Mouse (Mus musculus): ENCODE data around the gene Pdcd1lg2. TPM values are rescaled to one million over a fixed set of nuclear protein-coding genes. Genes with fewer than 3 reads are reported as not detected.
A peak's percentile ranks its signal among the peaks of the same experiment; 100 is the strongest.

Gene Pdcd1lg2
- total and polyA plus RNA-seq, 2 experiments = 0.11 to 0.18 TPM

GRCm38 (mm10) chr19:29370112-29370511, 40.6 kb upstream of the Pdcd1lg2 start:
- Histone ChIP-seq H3K27me3 (ENCODE audit: control insufficient read depth, insufficient read depth, low read length) (no peaks in the 10 kb centered on the region), H3K4me3 (ENCODE audit: insufficient read depth, low read depth, low read length) (no peak overlapping the region), H3K27ac (replicated peaks; ENCODE audit: insufficient read depth, low read depth, low read length) (no peak overlapping the region), H3K9ac (ENCODE audit: low read depth, low read length) (no peak overlapping the region), H3K4me1 (ENCODE audit: control insufficient read depth, insufficient read depth, low read length) (peaks cover 8% of the 10 kb centered on the region), H3K36me3 (ENCODE audit: control insufficient read depth, insufficient read depth, low read length) (no peaks in the 10 kb centered on the region), H3K79me2 (ENCODE audit: control insufficient read depth, insufficient read depth, low read length) (no peaks in the 10 kb centered on the region)
- WGBS = 26% methylated on average over 12 of the region's 12 CpGs
- TF ChIP-seq CTCF (IDR thresholded peaks at IDR 0.05; ENCODE audit: low read depth, low read length) (0 out of 2 replicates have a peak, but pooled peaks have one; percentile 6), POLR2A (IDR thresholded peaks at IDR 0.05; ENCODE audit: extremely low read depth, insufficient read depth, low read length) (no peak)
- peak; percentile 71 for DNase-seq (ENCODE audit: extremely low read depth, low read depth, low spot score)

- peaks cover 8% of the 10 kb centered on the region for H3K4me1 ChIP-seq (ENCODE audit: control insufficient read depth, insufficient read depth, low read length)
- no peak overlapping the region for H3K9ac ChIP-seq (ENCODE audit: low read depth, low read length)
- H3K4me3 ChIP-seq (ENCODE audit: insufficient read depth, low read depth, low read length) = no peak overlapping the region
- H3K27ac ChIP-seq (replicated peaks; ENCODE audit: insufficient read depth, low read depth, low read length) = no peak overlapping the region
- H3K79me2 ChIP-seq (ENCODE audit: control insufficient read depth, insufficient read depth, low read length) = no peaks in the 10 kb centered on the region
- DNase-seq (ENCODE audit: extremely low read depth, low read depth, low spot score) = no peak
- 91% methylated on average over 7 of the region's 7 CpGs for WGBS
- H3K27me3 ChIP-seq (ENCODE audit: control insufficient read depth, insufficient read depth, low read length) = no peaks in the 10 kb centered on the region
- no peaks in the 10 kb centered on the region for H3K36me3 ChIP-seq (ENCODE audit: control insufficient read depth, insufficient read depth, low read length)
- TF ChIP-seq POLR2A (IDR thresholded peaks at IDR 0.05; ENCODE audit: extremely low read depth, insufficient read depth, low read length) (no peak), CTCF (IDR thresholded peaks at IDR 0.05; ENCODE audit: low read depth, low read length) (no peak)
Measured at GRCm38 (mm10) chr19:29370545-29371283, 40.0 kb upstream of the Pdcd1lg2 start.

- no peaks in the 10 kb centered on the region for H3K36me3 ChIP-seq (ENCODE audit: control insufficient read depth, insufficient read depth, low read length)
- H3K4me1 ChIP-seq (ENCODE audit: control insufficient read depth, insufficient read depth, low read length) = peaks cover 8% of the 10 kb centered on the region
- H3K9ac ChIP-seq (ENCODE audit: low read depth, low read length) = peak overlapping the region; percentile 85
- 27% methylated on average over 18 of the region's 18 CpGs for WGBS
- H3K27me3 ChIP-seq (ENCODE audit: control insufficient read depth, insufficient read depth, low read length) = no peaks in the 10 kb centered on the region
- DNase-seq (ENCODE audit: extremely low read depth, low read depth, low spot score) = peak; percentile 71
- H3K79me2 ChIP-seq (ENCODE audit: control insufficient read depth, insufficient read depth, low read length) = no peaks in the 10 kb centered on the region
- peak overlapping the region; percentile 90 for H3K27ac ChIP-seq (replicated peaks; ENCODE audit: insufficient read depth, low read depth, low read length)
- peak overlapping the region; percentile 73 for H3K4me3 ChIP-seq (ENCODE audit: insufficient read depth, low read depth, low read length)
- TF ChIP-seq CTCF (IDR thresholded peaks at IDR 0.05; ENCODE audit: low read depth, low read length) (no peak), POLR2A (IDR thresholded peaks at IDR 0.05; ENCODE audit: extremely low read depth, insufficient read depth, low read length) (no peak)
Measured at GRCm38 (mm10) chr19:29371284-29372081, 39.2 kb upstream of the Pdcd1lg2 start.

- H3K27ac ChIP-seq (replicated peaks; ENCODE audit: insufficient read depth, low read depth, low read length) = 0 out of 2 replicates have a peak overlapping the region, but pooled peaks have one; percentile 25
- no peaks in the 10 kb centered on the region for H3K79me2 ChIP-seq (ENCODE audit: control insufficient read depth, insufficient read depth, low read length)
- peak overlapping the region; percentile 73 for H3K4me3 ChIP-seq (ENCODE audit: insufficient read depth, low read depth, low read length)
- no peaks in the 10 kb centered on the region; the same call in 1 of the 2 replicates for H3K36me3 ChIP-seq (ENCODE audit: control insufficient read depth, insufficient read depth, low read length)
- peak overlapping the region; percentile 31; the same call in 1 of the 2 replicates for H3K9ac ChIP-seq (ENCODE audit: low read depth, low read length)
- TF ChIP-seq CTCF (IDR thresholded peaks at IDR 0.05; ENCODE audit: low read depth, low read length) = no peak
- TF ChIP-seq POLR2A (IDR thresholded peaks at IDR 0.05; ENCODE audit: extremely low read depth, insufficient read depth, low read length) = no peak
- 5% methylated on average over 4 of the region's 4 CpGs for WGBS
- no peaks in the 10 kb centered on the region for H3K27me3 ChIP-seq (ENCODE audit: control insufficient read depth, insufficient read depth, low read length)
- peak; percentile 82 for DNase-seq (ENCODE audit: extremely low read depth, low read depth, low spot score)
- peaks cover 8% of the 10 kb centered on the region for H3K4me1 ChIP-seq (ENCODE audit: control insufficient read depth, insufficient read depth, low read length)
Measured at GRCm38 (mm10) chr19:29372138-29372537, 38.6 kb upstream of the Pdcd1lg2 start.

GRCm38 (mm10) chr19:29372621-29373020, 38.1 kb upstream of the Pdcd1lg2 start:
- DNase-seq (ENCODE audit: extremely low read depth, low read depth, low spot score) = no peak
- Histone ChIP-seq H3K4me3 (ENCODE audit: insufficient read depth, low read depth, low read length) (no peak overlapping the region), H3K79me2 (ENCODE audit: control insufficient read depth, insufficient read depth, low read length) (no peaks in the 10 kb centered on the region), H3K36me3 (ENCODE audit: control insufficient read depth, insufficient read depth, low read length) (no peaks in the 10 kb centered on the region; the same call in 1 of the 2 replicates), H3K4me1 (ENCODE audit: control insufficient read depth, insufficient read depth, low read length) (peaks cover 8% of the 10 kb centered on the region), H3K9ac (ENCODE audit: low read depth, low read length) (no peak overlapping the region), H3K27me3 (ENCODE audit: control insufficient read depth, insufficient read depth, low read length) (no peaks in the 10 kb centered on the region), H3K27ac (replicated peaks; ENCODE audit: insufficient read depth, low read depth, low read length) (no peak overlapping the region)
- TF ChIP-seq POLR2A (IDR thresholded peaks at IDR 0.05; ENCODE audit: extremely low read depth, insufficient read depth, low read length) = no peak
- no peak for TF ChIP-seq CTCF (IDR thresholded peaks at IDR 0.05; ENCODE audit: low read depth, low read length)
- 50% methylated on average over 3 of the region's 3 CpGs for WGBS
